Mouse (Mus musculus) testis, adult 2 months (tissue): ENCODE data around the gene Haus5.

Experiments
- CTCF ChIP-seq: fragments of 200-500 bp; IDR thresholded peaks from 2 replicates; pipeline ENCODE4 v1.5.1; 2012; ENCODE audit warnings: low read depth, mild to moderate bottlenecking, inconsistent platforms, low read length, moderate library complexity; ENCODE audit not compliant: control insufficient read depth, insufficient read depth, insufficient replicate concordance
- POLR2A ChIP-seq: fragments of 200-500 bp; IDR thresholded peaks from 2 replicates; pipeline ENCODE4 v1.6.1; 2012; ENCODE audit warnings: low read depth, mild to moderate bottlenecking, inconsistent platforms, low read length, moderate library complexity; ENCODE audit not compliant: control insufficient read depth

- TF ChIP-seq POLR2A (no peak), CTCF (no peak)
Measured at GRCm38 (mm10) chr7:30669229-30669628, 4.4 kb upstream of the Haus5 start.
